Mouse (Mus musculus): ENCODE measurements at regions not wholly inside any gene's neighbourhood (a gene's known extent, or its start where the extent isn't known, plus 50 kb on each side); places are given as distances from the start of the nearest gene placed in this dataset.
"Not testable (repeated sequence)": the region's sequence is repeated elsewhere in the genome, so short reads cannot be mapped to it uniquely, and the experiment has no call there.

DNA sequence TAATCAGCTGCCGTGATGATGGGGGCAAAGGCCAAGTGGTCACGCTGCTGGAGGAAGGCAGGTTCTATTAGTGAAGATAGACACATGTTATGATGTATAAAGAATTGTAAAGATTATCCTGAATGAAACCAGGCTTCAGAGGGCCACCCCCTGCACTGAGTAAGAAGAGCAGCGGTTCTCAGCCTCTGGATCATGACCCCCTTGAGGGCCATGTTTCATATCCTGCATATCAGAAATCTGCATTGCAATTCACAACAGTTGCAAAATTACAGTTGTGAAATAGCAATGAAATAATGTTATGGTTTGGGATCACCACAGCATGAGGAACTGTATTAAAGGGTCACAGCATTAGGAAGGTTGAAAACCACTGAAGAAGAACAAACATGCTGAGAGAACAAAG is 162.5 kb upstream of the Zranb2 start:
- ATAC-seq (no peak), DNase-seq (ENCODE audit: low spot score) (no peak)
- no peaks in the 10 kb centered on the region for H3K27me3 ChIP-seq (replicated peaks; ENCODE audit: control insufficient read depth, insufficient read depth, low read length)
- no peak overlapping the region for H3K9ac ChIP-seq (ENCODE audit: low read length)
- H3K36me3 ChIP-seq (ENCODE audit: control insufficient read depth, insufficient read depth, low read length), result no peaks in the 10 kb centered on the region
- no peaks in the 10 kb centered on the region for H3K4me1 ChIP-seq (ENCODE audit: control insufficient read depth, insufficient read depth, low read length)
- H3K9me3 ChIP-seq (replicated peaks; ENCODE audit: control insufficient read depth, low read length), result no peaks in the 10 kb centered on the region
- WGBS, result 87% methylated on average over 3 of the region's 3 CpGs
- H3K27ac ChIP-seq (ENCODE audit: low read depth, low read length), result no peak overlapping the region
- H3K4me2 ChIP-seq (ENCODE audit: low read length), result no peak overlapping the region
- no peak overlapping the region for H3K4me3 ChIP-seq (ENCODE audit: low read depth, low read length)

DNA sequence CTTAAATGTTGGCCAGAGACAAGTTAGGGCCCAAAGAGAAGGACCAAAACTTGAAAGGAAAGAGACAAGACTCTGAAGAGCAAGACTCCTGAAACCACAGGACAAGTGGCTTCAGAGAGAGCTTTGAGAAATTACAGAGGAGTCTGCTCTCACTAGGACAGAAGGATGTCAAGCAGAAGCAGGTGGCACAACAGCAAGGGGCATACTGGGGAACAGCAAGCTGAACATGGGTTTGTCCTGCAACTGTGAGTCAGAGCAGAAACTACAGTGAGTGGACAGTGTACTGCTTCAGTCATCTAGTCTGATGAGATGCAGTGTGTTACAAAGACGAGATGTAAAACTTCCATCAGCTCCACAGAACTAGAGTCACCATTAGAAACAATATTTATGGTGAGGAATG is 160.6 kb upstream of the Zranb2 start:
- 75% methylated on average over 1 of the region's 1 CpGs for WGBS
- Histone ChIP-seq H3K4me3 (ENCODE audit: low read depth, low read length) (no peak overlapping the region), H3K4me1 (ENCODE audit: control insufficient read depth, insufficient read depth, low read length) (no peaks in the 10 kb centered on the region), H3K27ac (ENCODE audit: low read depth, low read length) (no peak overlapping the region), H3K4me2 (ENCODE audit: low read length) (no peak overlapping the region), H3K9me3 (replicated peaks; ENCODE audit: control insufficient read depth, low read length) (no peaks in the 10 kb centered on the region), H3K9ac (ENCODE audit: low read length) (no peak overlapping the region), H3K27me3 (replicated peaks; ENCODE audit: control insufficient read depth, insufficient read depth, low read length) (no peaks in the 10 kb centered on the region), H3K36me3 (ENCODE audit: control insufficient read depth, insufficient read depth, low read length) (no peaks in the 10 kb centered on the region)
- DNase-seq (ENCODE audit: low spot score), result no peak
- ATAC-seq, result no peak

DNA sequence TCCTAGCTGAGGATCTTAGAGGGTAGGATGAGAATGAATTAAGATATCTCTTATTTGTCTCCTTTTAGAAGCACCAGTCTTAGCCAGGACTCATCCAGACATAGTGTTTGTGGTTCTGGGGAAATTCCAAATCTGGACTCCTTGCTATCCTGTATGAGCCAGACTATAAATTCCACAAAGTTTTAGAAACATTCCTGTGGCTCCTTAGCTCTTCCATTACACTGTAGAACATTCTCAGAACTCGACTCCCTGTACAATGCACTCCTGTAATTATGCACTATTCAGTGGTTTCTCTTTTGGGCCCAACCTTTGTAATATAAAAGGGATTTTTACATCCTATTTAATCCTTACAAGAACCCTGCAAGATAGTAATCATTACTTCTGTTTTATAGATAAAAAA is 159.8 kb upstream of the Zranb2 start:
- ATAC-seq, result no peak
- 40% methylated on average over 1 of the region's 1 CpGs for WGBS
- no peak for DNase-seq (ENCODE audit: low spot score)

DNA sequence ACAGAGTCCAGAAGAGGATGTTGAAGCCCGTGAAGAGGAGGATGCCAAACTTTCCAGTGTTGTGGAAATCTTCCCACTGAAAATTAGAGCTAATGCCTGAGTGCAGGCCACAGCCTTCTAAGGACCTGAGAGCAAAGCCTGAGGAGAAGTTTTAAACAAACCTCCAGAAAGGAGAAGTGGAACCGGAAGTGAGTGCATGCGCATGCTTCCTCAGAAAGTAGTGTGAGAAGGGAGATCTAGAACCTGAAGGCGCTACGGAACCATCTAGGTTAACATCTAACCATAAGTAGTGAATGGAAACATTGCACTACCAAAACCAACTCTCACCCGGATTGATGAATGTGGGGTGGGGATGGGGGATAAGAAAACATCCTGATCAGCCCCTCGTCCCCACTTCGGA is 156.4 kb upstream of the Zranb2 start:
- DNase-seq (ENCODE audit: low spot score) (no peak), ATAC-seq (no peak)
- Histone ChIP-seq H3K27me3 (replicated peaks; ENCODE audit: control insufficient read depth, insufficient read depth, low read length) (no peaks in the 10 kb centered on the region), H3K36me3 (ENCODE audit: control insufficient read depth, insufficient read depth, low read length) (no peaks in the 10 kb centered on the region), H3K4me2 (ENCODE audit: low read length) (no peak overlapping the region), H3K4me1 (ENCODE audit: control insufficient read depth, insufficient read depth, low read length) (no peaks in the 10 kb centered on the region), H3K9me3 (replicated peaks; ENCODE audit: control insufficient read depth, low read length) (no peaks in the 10 kb centered on the region), H3K4me3 (ENCODE audit: low read depth, low read length) (no peak overlapping the region), H3K9ac (ENCODE audit: low read length) (no peak overlapping the region), H3K27ac (ENCODE audit: low read depth, low read length) (no peak overlapping the region)
- 92% methylated on average over 8 of the region's 8 CpGs for WGBS

More for the DNA sequence above, 159.8 kb upstream of the Zranb2 start:
- Histone ChIP-seq H3K9me3 (replicated peaks; ENCODE audit: control insufficient read depth, low read length) (no peaks in the 10 kb centered on the region), H3K4me1 (ENCODE audit: control insufficient read depth, insufficient read depth, low read length) (no peaks in the 10 kb centered on the region), H3K36me3 (ENCODE audit: control insufficient read depth, insufficient read depth, low read length) (no peaks in the 10 kb centered on the region), H3K4me2 (ENCODE audit: low read length) (no peak overlapping the region), H3K27ac (ENCODE audit: low read depth, low read length) (no peak overlapping the region), H3K4me3 (ENCODE audit: low read depth, low read length) (no peak overlapping the region), H3K27me3 (replicated peaks; ENCODE audit: control insufficient read depth, insufficient read depth, low read length) (no peaks in the 10 kb centered on the region), H3K9ac (ENCODE audit: low read length) (no peak overlapping the region)

DNA sequence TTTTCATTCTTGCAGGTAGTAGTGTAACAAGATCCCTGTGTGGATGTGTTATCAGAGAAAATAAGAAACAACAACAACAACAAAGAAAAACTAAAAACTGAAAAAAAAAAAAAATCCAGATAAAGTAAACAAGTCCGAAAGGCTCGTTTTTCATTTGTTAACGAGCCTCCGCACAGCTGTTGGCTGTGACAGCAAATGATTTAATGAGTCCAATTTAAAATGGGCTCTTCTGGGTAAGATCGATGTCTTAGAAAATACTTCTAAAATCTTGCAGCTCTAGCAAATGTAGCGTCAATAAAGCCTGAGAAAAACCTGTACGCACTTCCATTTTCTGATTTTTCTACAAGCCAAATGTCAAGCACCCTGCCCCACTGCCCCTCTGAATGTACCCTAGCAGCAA is 155.8 kb upstream of the Zranb2 start:
- Histone ChIP-seq H3K27me3 (replicated peaks; ENCODE audit: control insufficient read depth, insufficient read depth, low read length) (no peaks in the 10 kb centered on the region), H3K4me2 (ENCODE audit: low read length) (no peak overlapping the region), H3K36me3 (ENCODE audit: control insufficient read depth, insufficient read depth, low read length) (no peaks in the 10 kb centered on the region), H3K4me1 (ENCODE audit: control insufficient read depth, insufficient read depth, low read length) (no peaks in the 10 kb centered on the region), H3K4me3 (ENCODE audit: low read depth, low read length) (no peak overlapping the region), H3K27ac (ENCODE audit: low read depth, low read length) (no peak overlapping the region), H3K9me3 (replicated peaks; ENCODE audit: control insufficient read depth, low read length) (no peaks in the 10 kb centered on the region), H3K9ac (ENCODE audit: low read length) (no peak overlapping the region)
- no peak for ATAC-seq
- 45% methylated on average over 7 of the region's 7 CpGs for WGBS
- no peak for DNase-seq (ENCODE audit: low spot score)

DNA sequence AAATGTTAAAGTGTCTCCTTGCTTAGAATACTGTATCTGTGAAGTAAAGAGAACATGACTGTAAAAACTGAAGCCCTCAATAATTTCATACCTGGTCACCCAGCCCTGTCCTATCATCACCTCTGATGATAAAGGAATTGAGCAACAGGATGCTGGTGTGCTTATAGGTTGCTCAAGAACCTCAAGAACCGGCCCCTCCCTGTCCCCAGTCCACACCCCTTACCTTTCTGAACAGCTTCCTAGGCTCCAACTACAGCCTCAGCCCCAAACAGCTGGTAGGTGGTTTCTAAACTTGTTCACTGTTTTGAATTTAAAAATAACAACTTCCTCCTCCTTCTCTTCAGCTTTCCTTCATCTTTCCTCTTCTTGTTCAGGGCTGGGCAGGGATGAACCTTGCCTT is 142.1 kb upstream of the Zranb2 start:
- Histone ChIP-seq H3K4me3 (ENCODE audit: low read depth, low read length) (no peak overlapping the region), H3K4me1 (ENCODE audit: control insufficient read depth, insufficient read depth, low read length) (no peaks in the 10 kb centered on the region), H3K27me3 (replicated peaks; ENCODE audit: control insufficient read depth, insufficient read depth, low read length) (no peaks in the 10 kb centered on the region), H3K4me2 (ENCODE audit: low read length) (no peak overlapping the region), H3K27ac (ENCODE audit: low read depth, low read length) (no peak overlapping the region), H3K9me3 (replicated peaks; ENCODE audit: control insufficient read depth, low read length) (no peaks in the 10 kb centered on the region), H3K36me3 (ENCODE audit: control insufficient read depth, insufficient read depth, low read length) (no peaks in the 10 kb centered on the region), H3K9ac (ENCODE audit: low read length) (no peak overlapping the region)
- WGBS, result 78% methylated on average over 1 of the region's 1 CpGs
- DNase-seq (ENCODE audit: low spot score), result no peak
- no peak for ATAC-seq

DNA sequence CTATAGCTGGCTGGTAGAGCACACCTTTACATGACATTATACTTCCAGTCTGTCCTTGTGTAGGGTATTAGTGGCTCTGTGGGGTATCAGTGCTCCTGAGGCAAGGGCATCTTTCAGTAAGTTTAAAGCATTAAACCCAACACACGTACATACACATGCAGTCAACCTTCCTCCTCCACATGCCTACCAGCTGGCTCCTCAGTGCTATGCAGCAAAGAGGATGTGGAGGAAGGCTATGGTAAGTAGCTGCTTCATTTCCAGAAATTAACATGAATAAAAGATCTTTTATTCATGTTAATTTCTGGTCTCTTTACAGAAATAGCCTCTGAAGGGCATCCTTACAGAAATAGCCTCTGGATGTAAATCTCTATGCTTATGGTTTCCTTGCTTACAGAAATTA is 140.1 kb upstream of the Zranb2 start:
- H3K9ac ChIP-seq (ENCODE audit: low read length), result no peak overlapping the region
- DNase-seq (ENCODE audit: low spot score) (no peak), ATAC-seq (no peak)
- no peak overlapping the region for H3K4me3 ChIP-seq (ENCODE audit: low read depth, low read length)
- H3K27ac ChIP-seq (ENCODE audit: low read depth, low read length), result no peak overlapping the region
- no peaks in the 10 kb centered on the region for H3K27me3 ChIP-seq (replicated peaks; ENCODE audit: control insufficient read depth, insufficient read depth, low read length)
- 88% methylated on average over 1 of the region's 1 CpGs for WGBS
- no peaks in the 10 kb centered on the region for H3K9me3 ChIP-seq (replicated peaks; ENCODE audit: control insufficient read depth, low read length)
- H3K36me3 ChIP-seq (ENCODE audit: control insufficient read depth, insufficient read depth, low read length), result no peaks in the 10 kb centered on the region
- no peak overlapping the region for H3K4me2 ChIP-seq (ENCODE audit: low read length)
- H3K4me1 ChIP-seq (ENCODE audit: control insufficient read depth, insufficient read depth, low read length), result no peaks in the 10 kb centered on the region

DNA sequence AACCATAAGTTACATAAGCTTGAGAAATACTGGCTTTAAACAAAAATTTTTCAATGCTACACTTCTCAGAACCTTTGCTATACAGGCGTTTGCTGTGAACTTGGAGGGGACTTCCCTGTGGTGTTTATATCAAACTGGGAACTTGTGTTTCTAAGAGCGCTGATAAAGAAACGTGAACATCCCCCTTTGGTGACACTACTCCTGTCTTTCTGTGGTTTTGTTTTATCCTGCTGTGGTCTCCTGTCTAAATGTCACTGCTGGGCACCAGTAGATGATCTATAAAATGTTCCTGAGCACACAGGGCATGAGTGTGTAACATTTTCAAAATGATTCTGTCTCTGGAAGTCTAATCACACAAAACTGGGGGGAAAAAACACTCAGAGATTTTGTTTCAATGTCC is 134.1 kb upstream of the Zranb2 start:
- no peak for ATAC-seq
- H3K27me3 ChIP-seq (replicated peaks; ENCODE audit: control insufficient read depth, insufficient read depth, low read length), result no peaks in the 10 kb centered on the region
- no peaks in the 10 kb centered on the region for H3K36me3 ChIP-seq (ENCODE audit: control insufficient read depth, insufficient read depth, low read length)
- no peak for DNase-seq (ENCODE audit: low spot score)
- H3K4me1 ChIP-seq (ENCODE audit: control insufficient read depth, insufficient read depth, low read length), result no peaks in the 10 kb centered on the region
- H3K9ac ChIP-seq (ENCODE audit: low read length), result no peak overlapping the region
- no peaks in the 10 kb centered on the region for H3K9me3 ChIP-seq (replicated peaks; ENCODE audit: control insufficient read depth, low read length)
- 85% methylated on average over 3 of the region's 3 CpGs for WGBS
- H3K27ac ChIP-seq (ENCODE audit: low read depth, low read length), result no peak overlapping the region
- no peak overlapping the region for H3K4me2 ChIP-seq (ENCODE audit: low read length)
- no peak overlapping the region for H3K4me3 ChIP-seq (ENCODE audit: low read depth, low read length)

DNA sequence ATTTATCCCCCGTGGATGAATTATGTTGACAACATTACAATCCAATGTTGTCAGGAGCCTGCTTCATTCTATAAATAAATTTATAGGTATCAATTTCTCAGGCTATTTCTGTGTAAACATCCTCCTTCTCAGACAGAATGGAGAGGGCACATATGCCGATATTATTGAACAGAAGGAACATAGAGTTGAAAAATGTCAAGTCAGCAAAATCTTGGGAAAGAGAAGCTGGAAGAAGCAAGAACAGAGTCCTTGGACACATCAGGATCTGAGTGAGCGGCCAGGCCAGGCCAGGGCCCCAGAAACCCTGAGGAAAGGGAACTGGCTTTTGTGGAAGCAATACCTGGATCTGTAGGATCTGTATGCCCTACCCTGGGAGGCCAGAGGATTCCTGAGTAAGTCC is 129.9 kb upstream of the Zranb2 start:
- no peak for ATAC-seq
- Histone ChIP-seq H3K4me1 (ENCODE audit: control insufficient read depth, insufficient read depth, low read length) (no peaks in the 10 kb centered on the region), H3K27ac (ENCODE audit: low read depth, low read length) (no peak overlapping the region), H3K4me2 (ENCODE audit: low read length) (no peak overlapping the region), H3K9me3 (replicated peaks; ENCODE audit: control insufficient read depth, low read length) (no peaks in the 10 kb centered on the region), H3K9ac (ENCODE audit: low read length) (no peak overlapping the region), H3K4me3 (ENCODE audit: low read depth, low read length) (no peak overlapping the region), H3K36me3 (ENCODE audit: control insufficient read depth, insufficient read depth, low read length) (no peaks in the 10 kb centered on the region), H3K27me3 (replicated peaks; ENCODE audit: control insufficient read depth, insufficient read depth, low read length) (no peaks in the 10 kb centered on the region)
- 88% methylated on average over 3 of the region's 3 CpGs for WGBS
- DNase-seq (ENCODE audit: low spot score), result no peak

DNA sequence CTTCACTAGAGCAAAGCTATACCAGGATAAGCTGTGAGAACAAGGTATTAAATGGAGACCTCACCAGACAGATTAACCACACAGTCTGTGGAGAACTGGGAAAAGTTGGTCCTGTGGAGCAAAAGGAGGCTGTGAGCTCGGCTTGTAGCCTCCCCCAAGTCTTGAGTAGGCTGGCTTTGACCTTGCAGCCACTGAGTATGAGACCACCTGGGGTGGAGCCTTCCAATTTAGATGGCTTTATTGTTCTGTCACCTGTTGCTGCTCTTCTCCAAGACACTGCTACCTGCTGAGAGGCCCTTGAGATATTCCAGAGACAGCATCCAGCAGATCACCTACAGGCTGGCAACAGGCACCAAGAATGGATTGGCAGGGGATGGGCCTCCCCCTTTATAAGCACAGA is 110.5 kb upstream of the Zranb2 start:
- ATAC-seq; H3K27ac ChIP-seq (ENCODE audit: low read depth, low read length); H3K4me3 ChIP-seq (ENCODE audit: low read depth, low read length); H3K27me3 ChIP-seq (replicated peaks; ENCODE audit: control insufficient read depth, insufficient read depth, low read length); H3K36me3 ChIP-seq (ENCODE audit: control insufficient read depth, insufficient read depth, low read length); H3K4me1 ChIP-seq (ENCODE audit: control insufficient read depth, insufficient read depth, low read length); DNase-seq (ENCODE audit: low spot score); H3K4me2 ChIP-seq (ENCODE audit: low read length); H3K9me3 ChIP-seq (replicated peaks; ENCODE audit: control insufficient read depth, low read length); H3K9ac ChIP-seq (ENCODE audit: low read length): not testable (repeated sequence)
- 45% methylated on average over 1 of the region's 1 CpGs for WGBS
